Mouse (Mus musculus) intestine, embryonic 15.5 days (tissue): ENCODE measurements around the gene Nr4a3. TPM values are rescaled to one million over a fixed set of nuclear protein-coding genes. Genes with fewer than 3 reads are reported as not detected.

ENCODE experiments used
- ATAC-seq: fragments of 200-750 bp; cut with Nextera tagmentation; 2 replicates; pipeline ENCODE4 v1.8.0; 2017; ENCODE audit warnings: moderate TSS enrichment, moderate library complexity
- H3K27ac ChIP-seq: fragments of 300-500 bp; sonication (generic); 2 replicates; pipeline ENCODE4 v1.5.1; 2015; ENCODE audit warnings: mild to moderate bottlenecking, inconsistent platforms
- H3K27me3 ChIP-seq: fragments of 300-500 bp; sonication (generic); replicated peaks from 2 replicates; pipeline ENCODE4 v1.6.1; 2015; ENCODE audit warnings: inconsistent platforms
- H3K36me3 ChIP-seq: fragments of 300-500 bp; sonication (generic); 2 replicates; pipeline ENCODE4 v1.6.1; 2015; ENCODE audit warnings: inconsistent platforms
- H3K4me1 ChIP-seq: fragments of 300-500 bp; sonication (generic); replicated peaks from 2 replicates; pipeline ENCODE4 v1.6.1; 2015; ENCODE audit warnings: inconsistent platforms
- H3K4me2 ChIP-seq: fragments of 300-500 bp; sonication (generic); replicated peaks from 2 replicates; pipeline ENCODE4 v1.6.1; 2015; ENCODE audit warnings: mild to moderate bottlenecking, inconsistent platforms
- H3K4me3 ChIP-seq: fragments of 300-500 bp; sonication (generic); replicated peaks from 2 replicates; pipeline ENCODE4 v1.5.1; 2015; ENCODE audit warnings: inconsistent platforms
- H3K9ac ChIP-seq: fragments of 300-500 bp; sonication (generic); 2 replicates; pipeline ENCODE4 v1.6.1; 2015; ENCODE audit warnings: inconsistent platforms
- H3K9me3 ChIP-seq: fragments of 300-500 bp; sonication (generic); 2 replicates; pipeline ENCODE4 v1.6.1; 2016; ENCODE audit warnings: inconsistent platforms
- WGBS: fragments of 180-500 bp; shearing (Covaris S2); methylation state at CpG from one replicate; pipeline ENCODE4 v1.1.7; 2015; 5-methylcytosine and 5-hydroxymethylcytosine counted together
- polyA plus RNA-seq: library from polyadenylated mRNA; unstranded; fragments of >200 nt; fragmentation: Nextera tagmentation; extraction: Ambion mirVana; gene quantifications from 2 replicates; pipeline ENCODE4 v1.2.1, GENCODE M21; 2015

The Nr4a3 gene
- polyA plus RNA-seq, 1 experiment from 2014 or later, result 0.23 TPM

GRCm38 (mm10) chr4:48042786-48043701 lies 1.9 kb upstream of the Nr4a3 start:
- H3K9ac ChIP-seq, result peak overlapping the region; percentile 82
- H3K4me1 ChIP-seq, result peaks cover 33% of the 10 kb centered on the region
- H3K9me3 ChIP-seq, result no peaks in the 10 kb centered on the region
- peak overlapping the region; percentile 98 for H3K27ac ChIP-seq
- no peaks in the 10 kb centered on the region for H3K36me3 ChIP-seq
- H3K4me3 ChIP-seq, result peak overlapping the region; percentile 72
- H3K4me2 ChIP-seq, result peak overlapping the region; percentile 99
- H3K27me3 ChIP-seq, result peaks cover 28% of the 10 kb centered on the region
- peak; percentile 91 for ATAC-seq
- WGBS, result under 1% methylated on average over 105 of the region's 105 CpGs

- H3K27ac ChIP-seq, result peak overlapping the region; percentile 55
- ATAC-seq, result no peak
- under 1% methylated on average over 11 of the region's 11 CpGs for WGBS
Observed at GRCm38 (mm10) chr4:48044141-48044490, 837 bp upstream of the Nr4a3 start.

GRCm38 (mm10) chr4:48045281-48045720 lies 348 bp downstream of the Nr4a3 start:
- no peak; the same call in 1 of the 2 replicates for ATAC-seq
- H3K27me3 ChIP-seq, result peaks cover 49% of the 10 kb centered on the region
- peak overlapping the region; percentile 61; the same call in 1 of the 2 replicates for H3K9ac ChIP-seq
- H3K27ac ChIP-seq, result no peak overlapping the region
- WGBS, result under 1% methylated on average over 41 of the region's 42 CpGs
- H3K4me3 ChIP-seq, result peak overlapping the region; percentile 72
- H3K4me2 ChIP-seq, result peak overlapping the region; percentile 99
- peaks cover 37% of the 10 kb centered on the region for H3K4me1 ChIP-seq
- H3K9me3 ChIP-seq, result no peaks in the 10 kb centered on the region
- H3K36me3 ChIP-seq, result no peaks in the 10 kb centered on the region

More at GRCm38 (mm10) chr4:48044141-48044490, 837 bp upstream of the Nr4a3 start:
- Histone ChIP-seq H3K9me3 (no peaks in the 10 kb centered on the region), H3K27me3 (peaks cover 37% of the 10 kb centered on the region), H3K36me3 (no peaks in the 10 kb centered on the region), H3K9ac (peak overlapping the region; percentile 61; the same call in 1 of the 2 replicates), H3K4me1 (peaks cover 37% of the 10 kb centered on the region), H3K4me3 (peak overlapping the region; percentile 72), H3K4me2 (peak overlapping the region; percentile 99)

- H3K27me3 ChIP-seq, result peaks cover 55% of the 10 kb centered on the region
- H3K4me3 ChIP-seq, result peak overlapping the region; percentile 72
- no peak overlapping the region for H3K27ac ChIP-seq
- no peaks in the 10 kb centered on the region for H3K36me3 ChIP-seq
- under 1% methylated on average over 39 of the region's 39 CpGs for WGBS
- H3K4me2 ChIP-seq, result peak overlapping the region; percentile 99
- H3K4me1 ChIP-seq, result peaks cover 37% of the 10 kb centered on the region
- no peak for ATAC-seq
- H3K9ac ChIP-seq, result no peak overlapping the region
- H3K9me3 ChIP-seq, result no peaks in the 10 kb centered on the region
Observed at GRCm38 (mm10) chr4:48045721-48046460, 938 bp downstream of the Nr4a3 start.

GRCm38 (mm10) chr4:48046461-48046901 lies 1.5 kb downstream of the Nr4a3 start:
- Histone ChIP-seq H3K27ac (no peak overlapping the region), H3K9ac (0 out of 2 replicates have a peak overlapping the region, but pooled peaks have one; percentile 26), H3K9me3 (no peaks in the 10 kb centered on the region), H3K4me2 (peak overlapping the region; percentile 99), H3K27me3 (peaks cover 61% of the 10 kb centered on the region), H3K36me3 (no peaks in the 10 kb centered on the region), H3K4me3 (peak overlapping the region; percentile 72), H3K4me1 (peaks cover 38% of the 10 kb centered on the region)
- ATAC-seq, result no peak
- WGBS, result under 1% methylated on average over 20 of the region's 20 CpGs

GRCm38 (mm10) chr4:48047136-48047765 lies 2.3 kb downstream of the Nr4a3 start:
- H3K4me2 ChIP-seq, result peak overlapping the region; percentile 99
- WGBS, result under 1% methylated on average over 33 of the region's 33 CpGs
- H3K4me3 ChIP-seq, result peak overlapping the region; percentile 72
- ATAC-seq, result no peak
- H3K4me1 ChIP-seq, result peaks cover 43% of the 10 kb centered on the region
- H3K9me3 ChIP-seq, result no peaks in the 10 kb centered on the region
- H3K27ac ChIP-seq, result no peak overlapping the region
- no peak overlapping the region for H3K9ac ChIP-seq
- peaks cover 68% of the 10 kb centered on the region for H3K27me3 ChIP-seq
- no peaks in the 10 kb centered on the region for H3K36me3 ChIP-seq

GRCm38 (mm10) chr4:48047766-48048371 lies 2.9 kb downstream of the Nr4a3 start:
- peak overlapping the region; percentile 72 for H3K4me3 ChIP-seq
- no peaks in the 10 kb centered on the region for H3K36me3 ChIP-seq
- peaks cover 75% of the 10 kb centered on the region for H3K27me3 ChIP-seq
- 2% methylated on average over 30 of the region's 30 CpGs for WGBS
- peaks cover 43% of the 10 kb centered on the region for H3K4me1 ChIP-seq
- H3K9me3 ChIP-seq, result no peaks in the 10 kb centered on the region
- no peak overlapping the region for H3K27ac ChIP-seq
- H3K4me2 ChIP-seq, result peak overlapping the region; percentile 99
- ATAC-seq, result no peak
- H3K9ac ChIP-seq, result no peak overlapping the region

- Histone ChIP-seq H3K9me3 (no peaks in the 10 kb centered on the region), H3K4me3 (peak overlapping the region; percentile 24), H3K9ac (no peak overlapping the region), H3K27ac (no peak overlapping the region), H3K27me3 (peaks cover 81% of the 10 kb centered on the region), H3K4me2 (peak overlapping the region; percentile 99), H3K4me1 (peaks cover 43% of the 10 kb centered on the region), H3K36me3 (no peaks in the 10 kb centered on the region)
- 7% methylated on average over 35 of the region's 35 CpGs for WGBS
- no peak for ATAC-seq
Observed at GRCm38 (mm10) chr4:48048456-48049315, 3.7 kb downstream of the Nr4a3 start.

- no peak overlapping the region for H3K9ac ChIP-seq
- no peak overlapping the region for H3K27ac ChIP-seq
- H3K36me3 ChIP-seq, result no peaks in the 10 kb centered on the region
- no peak for ATAC-seq
- H3K27me3 ChIP-seq, result peaks cover 83% of the 10 kb centered on the region
- no peaks in the 10 kb centered on the region for H3K9me3 ChIP-seq
- peaks cover 37% of the 10 kb centered on the region for H3K4me1 ChIP-seq
- no peak overlapping the region for H3K4me2 ChIP-seq
- no peak overlapping the region for H3K4me3 ChIP-seq
- 66% methylated on average over 3 of the region's 3 CpGs for WGBS
Observed at GRCm38 (mm10) chr4:48050020-48050419, 5.1 kb downstream of the Nr4a3 start.

- Histone ChIP-seq H3K27me3 (peaks cover 80% of the 10 kb centered on the region), H3K4me2 (no peak overlapping the region), H3K4me1 (peaks cover 36% of the 10 kb centered on the region), H3K27ac (no peak overlapping the region), H3K9ac (no peak overlapping the region), H3K9me3 (no peaks in the 10 kb centered on the region), H3K36me3 (no peaks in the 10 kb centered on the region), H3K4me3 (no peak overlapping the region)
- WGBS, result 60% methylated on average over 5 of the region's 5 CpGs
- no peak for ATAC-seq
Observed at GRCm38 (mm10) chr4:48050442-48050841, 5.5 kb downstream of the Nr4a3 start.
